ENCODE assay signal across 11 mouse cellular contexts in genomic region chr8:54736660-54737312, GRCm38 (mm10).
A peak's percentile ranks its signal among the peaks of the same experiment; 100 is the strongest.
DNase-seq lines count a peak whose midpoint lies in the region; ATAC-seq and TF ChIP-seq lines count a peak whose summit lies in the region.
"Had no signal": no experiment of that assay in that cellular context is flagged by ENCODE, and none has a peak within 500 bp of the region (broad histone marks: within the 10 kb centered on the region; RNA-seq: fewer than 3 reads in every experiment).

No protein-coding gene starts in this region.

- H3K27ac ChIP-seq in layer of hippocampus, adult 2 months = peak overlapping the region; percentile 75
- no peak overlapping the region for H3K27ac ChIP-seq in hindbrain, embryonic 16.5 days (ENCODE audit: low read depth, low read length)
- H3K27ac ChIP-seq: heart, embryonic 13.5 days; lung, embryonic 15.5 days; neural tube, embryonic 13.5 days had no signal

- H3K4me2 ChIP-seq in hindbrain, embryonic 16.5 days (ENCODE audit: low read length) = no peak overlapping the region
- H3K4me2 ChIP-seq: heart, embryonic 13.5 days; lung, embryonic 15.5 days; neural tube, embryonic 13.5 days had no signal

- 62% methylated on average over 5 of the region's 5 CpGs for WGBS in hindbrain, embryonic 16.5 days

- H3K9ac ChIP-seq in hindbrain, embryonic 16.5 days (ENCODE audit: low read depth, low read length) = no peak overlapping the region
- H3K9ac ChIP-seq: heart, embryonic 13.5 days; lung, embryonic 15.5 days; neural tube, embryonic 13.5 days had no signal

- no peaks in the 10 kb centered on the region; the same call in 1 of the 2 replicates for H3K27me3 ChIP-seq in hindbrain, embryonic 16.5 days (replicated peaks; ENCODE audit: control insufficient read depth, insufficient read depth, low read length)
- H3K27me3 ChIP-seq: heart, embryonic 13.5 days; lung, embryonic 15.5 days had no signal

- ATAC-seq in hindbrain, embryonic 16.5 days = peak; percentile 82

- TF ChIP-seq CTCF in layer of hippocampus, adult 2 months (conservative IDR thresholded peaks at IDR 0.05) = peak; percentile 91

- no peaks in the 10 kb centered on the region for H3K36me3 ChIP-seq in hindbrain, embryonic 16.5 days (ENCODE audit: control insufficient read depth, insufficient read depth, low read length)
- H3K36me3 ChIP-seq: heart, embryonic 13.5 days; lung, embryonic 15.5 days; neural tube, embryonic 13.5 days had no signal

- no peaks in the 10 kb centered on the region for H3K4me1 ChIP-seq in hindbrain, embryonic 16.5 days (ENCODE audit: control insufficient read depth, insufficient read depth, low read depth, low read length)
- H3K4me1 ChIP-seq: heart, embryonic 13.5 days; lung, embryonic 15.5 days; neural tube, embryonic 13.5 days had no signal

- no peaks in the 10 kb centered on the region for H3K9me3 ChIP-seq in hindbrain, embryonic 16.5 days (ENCODE audit: control insufficient read depth, low read length)
- H3K9me3 ChIP-seq: heart, embryonic 13.5 days; lung, embryonic 15.5 days; neural tube, embryonic 13.5 days had no signal

- DNase-seq in embryo, embryonic 11 days = peak; percentile 22
- DNase-seq in embryo, embryonic 9.5 days (ENCODE audit: extremely low spot score) = no peak
- DNase-seq in layer of hippocampus, adult 2 months (ENCODE audit: low spot score in 2 of 2) = peak; percentile 36 to 56
- no peak for DNase-seq in layer of hippocampus, postnatal 25 days (ENCODE audit: extremely low spot score in 1 of 2, low spot score in 1 of 2)
- peak; percentile 44 for DNase-seq in Muller cell, postnatal 12 days (ENCODE audit: inconsistent ontology term)
- DNase-seq in spleen, adult 12 weeks (ENCODE audit: low spot score) = no peak
- DNase-seq in ovary, postnatal 10 days (ENCODE audit: low spot score) = no peak

- no peak overlapping the region for H3K4me3 ChIP-seq in layer of hippocampus, adult 2 months
- no peak overlapping the region for H3K4me3 ChIP-seq in hindbrain, embryonic 16.5 days (ENCODE audit: low read length)
- H3K4me3 ChIP-seq: heart, embryonic 13.5 days; lung, embryonic 15.5 days; neural tube, embryonic 13.5 days had no signal

Comparison
In these comparisons a context has a peak if more than half of its experiments do, and no peak if none do; other contexts are left out.
1. DNase-seq: peak in embryo, embryonic 11 days (single experiment), layer of hippocampus, adult 2 months (2 of 2) and Muller cell, postnatal 12 days (single experiment); none in embryo, embryonic 9.5 days (single experiment), layer of hippocampus, postnatal 25 days (0 of 2), spleen, adult 12 weeks (single experiment) and ovary, postnatal 10 days (single experiment).